Mouse (Mus musculus) liver (tissue): ENCODE measurements around the gene Atp6v0e2.

ENCODE experiments used
- DNase-seq: peaks from one replicate; pipeline ENCODE4 v3.0.0-alpha.2; 2020; ENCODE audit warnings: mixed read lengths

Gene Atp6v0e2

GRCm38 (mm10) chr6:48540721-48541120 lies 3.3 kb downstream of the Atp6v0e2 start:
- no peak for DNase-seq

DNA sequence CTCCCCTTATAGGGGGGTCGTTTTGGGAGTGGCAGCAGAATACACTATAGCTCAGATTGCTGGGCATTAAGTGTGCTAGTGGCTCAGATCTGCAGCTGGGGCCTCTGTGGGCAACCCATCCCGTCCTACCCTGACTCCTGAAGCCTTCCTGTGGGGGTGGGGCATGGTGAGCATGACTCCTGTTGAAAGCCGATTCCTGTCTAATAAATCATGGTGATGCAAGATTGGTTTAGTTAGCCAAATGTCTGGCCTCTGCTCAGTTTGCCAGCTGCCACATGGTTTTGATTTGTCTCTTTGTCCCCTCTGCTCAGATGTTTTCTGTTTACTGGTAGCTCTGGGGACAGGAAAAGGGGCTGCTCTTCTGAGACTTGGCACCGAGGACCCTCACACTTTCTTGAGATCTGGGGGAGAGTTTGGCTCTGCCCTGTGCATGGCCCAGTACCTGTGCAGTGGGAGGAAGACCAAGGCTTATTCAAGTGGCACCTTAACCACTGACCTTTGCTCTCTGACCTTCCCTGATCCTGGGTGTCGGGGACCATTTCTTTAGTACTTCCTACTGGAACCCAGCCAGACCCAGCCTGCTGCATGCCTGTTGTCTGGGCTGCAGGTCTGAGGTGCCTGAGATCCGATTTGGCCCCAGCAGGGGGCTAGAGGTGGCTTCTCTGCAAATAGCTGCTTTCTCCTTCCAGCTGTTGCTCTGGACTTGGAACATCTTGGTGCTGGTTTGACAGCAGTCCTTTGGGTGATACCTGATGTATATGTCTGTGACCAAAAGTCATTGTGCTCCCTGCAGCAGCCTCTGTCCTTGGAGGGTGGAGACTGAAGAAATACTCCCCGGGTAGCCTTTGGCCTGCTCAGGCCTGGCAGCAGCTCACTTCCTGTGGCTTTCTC lies 4.4 kb downstream of the Atp6v0e2 start:
- no peak for DNase-seq

DNA sequence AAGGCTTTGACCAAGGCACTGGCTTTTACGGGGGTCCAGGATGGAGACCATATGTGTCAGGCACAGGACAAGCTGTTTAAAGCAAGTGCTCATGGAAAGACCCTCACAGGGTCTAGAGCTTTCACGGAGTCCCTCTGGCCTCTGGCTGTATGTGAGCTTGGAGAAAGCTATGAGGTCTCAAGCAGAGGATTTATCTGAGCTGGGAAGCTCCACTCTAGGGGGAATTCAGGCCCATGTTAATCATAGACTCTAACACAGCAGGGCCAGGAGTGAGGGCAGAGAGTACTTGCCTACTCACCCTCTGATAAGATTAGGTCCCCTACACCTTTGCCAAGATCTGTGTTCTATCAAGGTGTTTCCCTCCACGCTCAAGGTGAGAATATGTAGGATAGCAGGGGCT lies 5.2 kb downstream of the Atp6v0e2 start:
- no peak for DNase-seq

DNA sequence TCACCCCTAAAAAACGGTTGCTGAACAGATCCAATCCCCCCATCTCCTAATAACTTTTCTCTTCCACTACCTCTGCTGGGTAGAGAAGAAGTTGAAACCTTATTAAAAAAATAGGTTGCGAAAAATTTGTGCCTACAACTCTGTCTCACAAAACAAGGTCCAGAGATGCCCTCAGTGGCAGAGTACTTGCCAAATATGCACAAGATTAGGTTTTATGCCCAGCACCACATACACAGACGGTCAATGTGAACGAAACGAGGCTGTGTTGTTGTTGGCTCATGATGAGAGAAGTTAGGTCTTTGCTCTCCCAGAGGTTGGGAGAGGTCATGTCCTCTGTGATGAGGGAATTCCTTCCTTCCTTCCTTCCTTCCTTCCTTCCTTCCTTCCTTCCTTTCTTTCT lies 7.8 kb downstream of the Atp6v0e2 start:
- DNase-seq = no peak

- peak; percentile 28 for DNase-seq
These were observed 8.9 kb downstream of the Atp6v0e2 start for GRCm38 (mm10) chr6:48546271-48546670.

- DNase-seq = no peak
These were observed 9.4 kb downstream of the Atp6v0e2 start for GRCm38 (mm10) chr6:48546858-48547257.

- DNase-seq = no peak
These were observed 10.9 kb downstream of the Atp6v0e2 start for GRCm38 (mm10) chr6:48548314-48548713.

DNA sequence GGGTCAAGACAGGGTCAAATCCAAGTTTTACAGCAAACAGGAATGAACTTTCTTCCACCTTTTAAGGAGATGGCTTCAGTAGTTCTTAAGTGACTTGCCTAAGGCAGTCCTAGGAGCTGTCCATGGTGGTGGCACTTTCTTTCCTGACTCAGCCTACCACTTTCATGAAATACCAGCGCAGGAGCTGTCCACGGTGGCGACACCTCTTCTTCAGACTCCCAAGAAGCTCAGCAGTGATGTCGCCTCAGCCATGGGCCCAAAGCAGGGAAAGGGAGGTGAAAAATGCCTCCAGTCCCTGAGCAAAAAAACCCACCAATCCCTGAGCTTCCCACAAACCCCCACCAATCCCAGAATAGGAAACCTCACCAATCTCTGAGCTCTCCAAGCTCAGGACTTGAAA lies 15.5 kb downstream of the Atp6v0e2 start:
- peak; percentile 66 for DNase-seq

GRCm38 (mm10) chr6:48553819-48554218 lies 16.4 kb downstream of the Atp6v0e2 start:
- no peak for DNase-seq

GRCm38 (mm10) chr6:48554280-48555103 lies 17.1 kb downstream of the Atp6v0e2 start, which contains the start of gene Lrrc61:
Gene Lrrc61, plus strand, starts transcription at chr6:48554796.
- peak; percentile 87 for DNase-seq

- DNase-seq = peak; percentile 23
These were observed 17.9 kb downstream of the Atp6v0e2 start for GRCm38 (mm10) chr6:48555104-48555890.

DNA sequence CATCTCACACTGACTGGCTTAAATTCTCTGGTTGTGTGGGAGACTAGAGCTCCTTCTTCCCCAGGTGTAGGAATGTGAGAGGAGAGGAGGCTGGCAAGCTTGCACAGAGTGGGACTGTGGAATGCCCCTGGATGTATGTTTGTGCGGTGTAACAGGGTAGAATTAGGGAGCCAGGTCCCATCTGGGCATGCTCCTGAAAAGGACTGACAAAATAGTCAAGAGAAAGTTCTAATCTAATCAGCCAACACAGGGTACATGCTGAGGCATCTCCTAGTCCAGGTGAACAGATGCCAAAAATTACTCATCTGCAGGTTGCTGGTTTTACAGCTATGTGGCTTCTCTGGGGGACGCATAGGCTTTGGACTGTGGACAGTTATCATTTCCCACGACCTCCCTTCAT lies 18.5 kb downstream of the Atp6v0e2 start:
- DNase-seq = no peak

DNA sequence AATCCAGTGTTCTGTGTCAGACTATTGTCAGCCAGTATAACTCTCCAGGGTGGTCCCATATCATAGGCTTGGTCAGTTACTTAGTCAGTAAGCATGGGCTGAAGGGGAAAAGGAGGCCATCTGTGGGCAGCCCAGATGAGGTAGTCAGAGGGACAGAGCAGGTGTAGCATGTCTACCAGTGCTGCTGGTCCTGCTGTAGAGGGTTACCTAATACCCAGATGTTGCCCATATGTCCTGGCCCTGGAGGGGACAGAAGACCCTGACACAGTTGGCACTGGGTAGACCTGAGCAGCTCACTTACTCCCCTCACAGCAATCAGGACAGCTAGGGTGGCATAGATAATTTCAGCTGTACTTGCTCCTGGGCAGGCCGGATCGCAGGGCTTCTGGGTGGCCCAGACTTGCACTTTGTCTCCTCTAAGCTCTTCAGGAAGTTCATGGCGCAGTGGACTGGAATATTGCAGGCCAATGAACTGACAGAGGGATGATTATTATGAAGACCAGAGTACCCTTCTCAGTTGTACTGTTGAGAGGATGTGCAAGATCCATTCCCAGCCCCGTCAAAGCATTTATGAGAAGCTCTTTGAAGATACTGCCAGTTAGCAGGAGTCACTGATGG lies 28.4 kb downstream of the Atp6v0e2 start:
- no peak for DNase-seq

DNA sequence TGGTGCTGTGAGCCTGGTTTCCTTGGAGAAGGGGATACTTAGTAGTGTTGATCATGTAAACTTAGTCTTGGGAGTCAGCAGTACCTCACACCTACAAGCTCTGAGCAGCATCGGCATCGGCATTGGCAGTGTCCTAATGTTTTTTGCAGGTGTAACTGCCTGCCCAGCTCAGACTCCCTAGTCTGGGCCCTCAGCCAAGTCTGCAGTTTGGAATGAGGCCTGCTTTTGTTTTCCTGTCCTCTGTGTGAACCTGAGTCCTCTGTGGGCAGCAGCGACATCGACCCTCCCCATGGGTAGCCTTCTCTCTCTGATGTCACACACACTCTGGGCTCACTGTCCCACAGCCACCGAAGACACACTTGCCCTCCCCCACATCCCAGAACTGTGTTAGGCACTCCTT lies 28.9 kb downstream of the Atp6v0e2 start:
- no peak for DNase-seq

- DNase-seq = peak; percentile 11
These were observed 30.9 kb downstream of the Atp6v0e2 start for GRCm38 (mm10) chr6:48568036-48568984.

- DNase-seq = no peak
These were observed 31.8 kb downstream of the Atp6v0e2 start for GRCm38 (mm10) chr6:48569065-48569807.

DNA sequence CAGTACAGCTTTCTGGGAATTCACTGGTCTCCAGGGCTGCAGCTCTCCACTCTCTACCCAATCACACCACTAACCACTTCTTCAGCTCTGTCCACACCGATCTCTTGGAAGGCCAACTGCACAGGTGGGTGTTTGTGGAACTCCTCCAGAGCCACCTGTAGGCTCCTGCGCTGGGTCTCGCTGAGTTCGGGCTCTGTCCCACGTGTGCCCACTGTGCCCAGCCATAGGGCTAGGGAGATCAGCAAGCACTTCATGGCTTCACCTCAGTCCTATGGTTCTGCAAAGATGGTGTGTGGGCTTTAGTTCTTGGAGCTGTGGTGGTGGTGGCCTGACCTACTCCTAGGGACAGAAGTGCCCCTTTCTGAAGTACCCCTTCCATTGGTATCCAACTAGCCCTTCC lies 34.6 kb downstream of the Atp6v0e2 start:
- DNase-seq = no peak

DNA sequence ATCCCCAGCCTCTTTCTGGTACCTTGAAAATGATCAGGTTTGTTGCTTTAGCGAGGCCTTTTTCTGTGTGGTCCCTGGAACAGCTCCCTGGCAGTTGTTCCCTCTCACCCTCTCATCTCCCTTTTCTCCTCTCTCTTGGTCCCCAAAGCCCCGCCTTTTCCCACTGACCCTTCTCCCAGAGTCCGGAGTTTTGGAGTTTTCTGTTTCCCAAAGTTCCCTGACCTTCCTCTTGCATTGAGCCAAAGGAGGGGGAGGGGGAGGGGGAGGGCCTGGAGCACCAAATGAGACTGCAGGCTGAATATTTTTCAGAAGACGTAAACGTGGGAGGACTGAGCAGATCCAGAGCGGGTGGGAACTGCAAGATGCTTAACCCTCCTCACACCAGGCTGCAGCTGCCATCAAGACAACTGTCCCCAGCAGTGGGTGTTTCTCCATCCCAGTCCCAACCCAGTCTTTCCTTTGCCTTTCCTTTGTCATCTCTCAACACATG lies 35.2 kb downstream of the Atp6v0e2 start, which contains the start of gene Rarres2:
TSS of gene Rarres2 (minus strand) at position 218 of the 490 bp plus-strand sequence.
- DNase-seq = peak; percentile 54

DNA sequence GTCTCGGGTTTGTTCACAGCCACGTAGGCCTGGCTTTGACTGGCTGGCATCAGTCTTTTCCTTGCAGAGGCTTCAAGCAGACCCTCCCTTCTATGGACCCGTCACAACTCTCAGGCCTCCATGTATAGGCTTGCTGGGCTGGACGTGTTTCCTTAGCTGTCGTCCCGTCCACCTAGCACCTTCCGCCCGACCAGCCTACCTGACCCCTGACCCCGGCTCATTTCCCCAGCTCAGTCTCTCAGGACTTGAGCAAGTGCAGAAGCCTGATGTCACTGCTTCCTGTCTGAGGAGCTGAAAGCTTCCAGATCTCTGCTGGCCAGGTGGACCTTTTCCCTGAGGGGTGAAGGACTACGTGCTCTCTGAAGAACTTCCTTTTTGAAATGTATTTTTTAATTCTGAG lies 35.9 kb downstream of the Atp6v0e2 start:
- DNase-seq = no peak

- no peak for DNase-seq
These were observed 36.6 kb downstream of the Atp6v0e2 start for GRCm38 (mm10) chr6:48573981-48574380.
